Mouse (Mus musculus) T-helper 1 cell (primary cell): ENCODE measurements at regions not wholly inside any gene's neighbourhood (a gene's known extent, or its start where the extent isn't known, plus 50 kb on each side); places are given as distances from the start of the nearest gene placed in this dataset.

Source experiments
- in situ Hi-C: fragments of 300-600 bp; cut with MboI, MseI; formaldehyde crosslinking; loops from one replicate; pipeline ENCODE4 v1.15.1; 2025; ENCODE audit warnings: high pct_unique_total_duplicates

DNA sequence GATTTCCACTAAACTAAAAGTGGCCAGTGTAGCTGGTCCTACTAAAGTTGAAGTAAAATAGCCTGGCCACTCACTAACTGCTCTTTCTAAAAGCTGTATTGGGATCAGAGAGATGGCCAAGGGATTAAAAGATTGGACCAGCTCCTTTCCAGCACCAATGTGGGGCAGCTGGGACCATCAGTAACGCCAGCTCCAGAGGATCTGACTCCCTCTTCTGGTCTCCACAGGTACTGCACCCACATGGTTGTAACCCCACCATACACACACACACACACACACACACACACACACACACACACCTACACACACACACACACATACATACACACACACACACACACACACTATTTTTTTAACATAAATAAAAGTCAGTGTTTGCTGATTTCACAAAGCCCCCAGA, 122.1 kb upstream of the Topaz1 start:
- in situ Hi-C loops: no loop called here

- in situ Hi-C loops: no loop called here
These were observed 120.8 kb upstream of the Topaz1 start for GRCm38 (mm10) chr9:122626346-122626745.

DNA sequence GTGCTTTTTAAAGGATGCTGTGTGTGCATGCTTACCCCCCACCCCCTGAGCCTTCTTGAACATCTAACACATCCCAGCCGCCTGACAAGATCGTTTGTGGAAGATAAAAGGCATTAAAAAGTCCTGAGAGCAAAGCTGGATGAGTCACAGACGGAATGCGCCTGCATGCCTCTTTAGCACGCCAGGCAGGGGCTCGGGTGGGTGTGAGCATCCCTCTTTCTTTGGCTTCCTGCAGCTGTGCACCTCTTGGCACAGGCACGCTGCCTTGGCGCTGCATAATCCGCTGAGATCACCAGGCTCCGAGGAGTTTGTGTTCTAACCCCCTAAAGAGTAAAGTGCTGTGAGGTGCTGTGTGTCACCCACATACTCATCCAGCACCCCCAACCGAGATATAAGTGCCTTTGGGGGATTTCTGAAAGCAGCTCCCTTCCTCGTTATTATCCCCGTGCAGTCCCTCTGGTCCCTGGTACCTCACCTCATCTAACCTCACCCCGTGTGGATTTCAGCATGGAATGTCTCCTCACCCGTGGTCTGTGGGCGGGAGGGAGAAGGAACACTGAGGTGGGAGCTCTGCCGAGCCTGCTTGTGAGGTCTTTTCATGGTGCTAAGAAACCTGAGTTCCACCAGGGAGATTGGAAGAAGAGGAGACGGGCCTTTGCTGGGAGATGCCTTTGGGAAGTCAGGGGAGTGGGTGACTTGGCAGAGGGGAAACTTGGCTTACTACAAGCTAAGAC, 117.8 kb upstream of the Topaz1 start:
- in situ Hi-C loops: no loop called here

DNA sequence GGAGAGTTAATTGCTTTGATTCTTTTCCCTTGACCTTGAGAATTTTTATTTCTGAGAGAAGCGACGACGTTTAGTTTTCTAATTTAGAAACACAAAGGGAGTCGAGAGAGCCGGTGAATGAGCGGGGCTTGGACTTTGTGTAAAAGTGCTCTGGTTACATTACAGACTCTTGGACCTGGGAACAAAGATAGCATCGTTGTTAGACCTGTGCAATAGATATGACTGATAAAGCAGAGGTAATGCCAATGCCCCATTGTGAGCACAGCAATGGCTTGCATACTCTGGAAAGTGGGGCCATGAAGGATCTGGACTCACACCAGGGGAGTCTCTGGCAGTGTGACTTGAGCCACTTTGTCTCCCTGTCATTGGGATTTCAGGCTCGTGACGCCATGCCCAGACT, 115.4 kb upstream of the Topaz1 start:
- in situ Hi-C loops: loop anchor here (5.0 kb wide), 1 partner anchor 91 kb away; no protein-coding TSS in a partner anchor

DNA sequence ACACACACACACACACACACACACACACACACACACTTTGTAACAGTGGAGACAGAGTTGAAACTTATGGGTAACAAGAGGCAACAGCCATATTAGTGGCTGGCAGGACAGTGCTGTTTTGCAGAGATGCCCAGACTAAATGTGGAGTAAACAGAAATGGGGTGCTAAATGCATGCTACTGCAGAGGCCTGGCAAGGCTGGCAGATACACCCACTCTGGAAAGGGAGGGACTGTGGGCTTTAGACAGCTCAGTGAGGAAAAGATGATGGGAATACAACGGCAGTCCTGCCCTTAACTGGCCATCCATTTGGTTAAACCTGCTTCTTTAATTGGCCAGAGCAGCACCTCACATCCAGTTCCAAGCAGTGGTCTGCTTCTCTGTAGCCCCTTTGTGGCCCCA, 113.7 kb upstream of the Topaz1 start:
- in situ Hi-C loops: loop anchor here (5.0 kb wide), 1 partner anchor 89 kb away; no protein-coding TSS in a partner anchor

GRCm38 (mm10) chr9:122635138-122635964, 111.8 kb upstream of the Topaz1 start:
- in situ Hi-C loops: no loop called here

- in situ Hi-C loops: no loop called here
These were observed 109.6 kb upstream of the Topaz1 start for GRCm38 (mm10) chr9:122637591-122637990.

DNA sequence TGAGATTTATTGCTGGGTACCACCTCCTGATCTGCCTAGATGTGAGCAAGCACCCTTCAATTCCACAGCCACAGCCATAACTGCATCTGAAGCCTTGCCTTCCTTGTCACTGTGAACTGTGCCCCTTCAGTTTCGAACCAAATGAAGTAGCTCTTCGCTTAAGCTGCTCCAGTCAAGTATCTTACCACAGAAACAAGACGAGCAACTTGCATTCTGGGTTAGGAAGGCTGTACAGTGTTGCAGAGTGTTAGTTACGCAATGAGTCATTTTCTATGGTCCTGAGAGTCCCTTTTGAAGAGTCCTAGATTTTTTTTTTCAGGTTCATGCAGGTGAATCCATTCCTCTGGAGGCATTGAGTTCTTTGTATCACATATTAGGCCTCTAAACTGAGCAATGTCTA, 107.9 kb upstream of the Topaz1 start:
- in situ Hi-C loops: no loop called here

DNA sequence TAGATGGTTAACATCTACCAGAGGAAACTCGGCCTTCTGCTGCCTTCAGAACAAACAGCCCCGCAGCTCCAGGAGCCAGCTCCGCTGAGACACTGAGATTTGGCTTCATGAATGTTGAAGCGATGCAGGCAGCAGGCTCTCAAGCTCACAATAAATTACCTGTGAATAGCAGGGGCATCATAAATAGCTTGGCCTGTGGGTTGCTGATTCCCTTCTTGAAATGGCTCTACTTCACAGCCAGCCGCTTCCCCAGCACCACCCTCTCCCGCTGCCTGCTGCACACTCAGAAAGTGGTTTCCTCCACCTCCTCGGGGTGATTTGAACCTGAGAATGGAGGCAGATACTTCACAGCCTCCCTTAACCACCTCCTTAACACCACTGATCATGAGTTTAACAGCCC, 104.2 kb upstream of the Topaz1 start:
- in situ Hi-C loops: no loop called here

- in situ Hi-C loops: no loop called here
These were observed 101.6 kb upstream of the Topaz1 start for GRCm38 (mm10) chr9:122645569-122645968.

GRCm38 (mm10) chr9:122650862-122651261, 96.3 kb upstream of the Topaz1 start:
- in situ Hi-C loops: no loop called here

DNA sequence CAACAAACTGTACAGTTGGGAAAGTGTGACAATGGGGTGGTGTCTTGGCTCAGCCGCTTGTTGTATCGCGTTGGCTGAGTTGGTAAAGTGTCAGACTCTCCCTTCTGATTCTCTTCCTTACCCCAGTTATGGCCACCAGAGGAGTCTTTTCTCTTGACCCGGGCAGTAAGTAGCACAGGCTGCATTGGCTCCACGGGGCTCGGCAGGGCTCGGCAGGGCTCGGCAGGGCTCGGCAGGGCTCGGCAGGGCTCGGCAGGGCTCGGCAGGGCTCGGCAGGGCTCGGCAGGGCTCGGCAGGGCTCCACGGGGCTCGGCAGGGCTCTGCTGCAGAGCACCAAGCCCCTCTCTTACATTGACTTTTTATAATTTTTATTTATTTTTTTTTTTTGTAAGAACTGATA, 91.6 kb upstream of the Topaz1 start:
- in situ Hi-C loops: no loop called here

DNA sequence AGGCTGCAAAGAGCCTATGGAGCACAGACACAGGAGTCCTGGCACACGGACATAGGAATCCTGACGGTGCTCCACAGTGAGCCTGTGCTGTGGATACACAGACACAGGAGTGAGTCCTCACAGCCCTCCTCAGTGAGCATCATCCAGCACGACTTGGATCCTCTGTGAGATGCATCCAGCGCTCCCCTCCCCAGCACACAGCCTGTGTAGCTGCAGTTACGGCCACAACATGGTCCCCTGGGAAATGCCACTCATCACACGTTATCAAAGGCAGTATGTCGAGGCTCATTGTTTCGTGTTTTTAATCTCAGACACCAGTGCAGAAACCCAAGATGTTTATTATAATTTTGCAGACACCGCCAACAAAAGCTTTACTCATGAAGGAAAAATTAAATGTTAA, 87.1 kb upstream of the Topaz1 start:
- in situ Hi-C loops: no loop called here

- in situ Hi-C loops: no loop called here
These were observed 80.0 kb upstream of the Topaz1 start for GRCm38 (mm10) chr9:122666978-122667645.

DNA sequence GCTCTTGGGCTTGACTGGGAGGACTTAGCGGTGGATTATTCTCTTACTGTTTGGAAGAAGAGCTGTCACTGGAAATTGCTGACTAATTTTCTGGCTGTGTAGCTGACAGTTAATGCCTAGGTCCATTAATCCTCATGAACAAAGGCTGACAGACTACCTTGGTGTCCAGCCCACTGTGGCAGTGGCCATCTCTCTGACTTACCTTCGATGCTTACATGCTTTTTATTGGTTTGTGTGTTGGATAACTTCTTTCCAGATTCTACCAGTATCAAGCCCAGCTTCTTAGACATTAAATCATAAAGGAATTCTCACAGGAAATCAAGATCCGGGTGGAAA, 79.5 kb upstream of the Topaz1 start:
- in situ Hi-C loops: no loop called here

DNA sequence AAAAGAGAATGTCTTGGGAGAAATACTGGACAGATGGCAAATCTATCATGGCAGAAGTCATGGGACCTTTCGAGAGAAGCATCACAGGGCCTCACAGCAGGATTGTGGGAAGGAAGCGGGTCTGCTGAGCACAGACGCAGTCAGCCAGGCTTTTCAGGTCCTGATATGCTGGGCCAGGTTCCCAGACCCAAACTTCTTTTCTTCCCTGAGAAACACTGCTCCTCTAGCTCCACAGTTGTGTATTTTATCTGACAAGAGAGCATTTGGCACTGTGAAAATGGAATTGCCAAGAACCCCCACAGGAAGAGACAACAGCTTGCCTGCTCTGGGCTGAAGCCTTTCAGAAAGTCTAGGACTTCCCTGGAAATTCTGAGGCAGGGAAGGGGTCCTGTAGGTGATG, 73.4 kb upstream of the Topaz1 start:
- in situ Hi-C loops: no loop called here

DNA sequence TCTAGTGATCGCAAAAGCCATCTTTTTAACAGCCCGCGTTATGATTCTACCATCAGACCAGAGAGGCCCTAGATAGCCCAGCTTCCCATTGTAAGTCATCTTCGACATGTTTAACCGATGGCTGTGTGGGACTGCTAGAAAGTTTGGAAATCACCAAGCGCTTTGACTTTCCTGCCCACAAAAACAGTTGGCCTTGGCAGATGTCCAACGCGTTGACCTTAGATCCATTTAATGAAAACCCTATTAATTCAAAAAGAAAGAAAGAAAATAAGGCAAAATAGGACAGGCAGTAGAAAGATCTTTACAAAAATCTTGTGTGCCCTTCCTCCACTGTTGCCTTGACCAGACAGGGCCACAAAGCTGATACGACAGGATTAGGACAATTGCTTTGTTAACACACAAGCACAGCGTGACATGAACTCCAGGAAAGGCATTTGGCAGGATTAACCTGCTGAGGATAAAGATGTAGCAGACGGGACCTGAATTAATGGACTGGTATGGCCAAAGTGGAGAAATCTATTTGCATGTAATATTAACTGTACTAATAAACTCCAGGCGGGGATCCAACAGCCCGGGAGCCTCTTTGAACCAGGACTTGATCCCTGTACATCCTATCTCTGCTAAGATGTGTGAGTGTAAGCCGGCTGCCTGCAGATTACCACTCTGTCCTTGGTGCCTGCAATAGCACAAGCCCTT, 69.0 kb upstream of the Topaz1 start:
- in situ Hi-C loops: loop anchor here (25.0 kb wide), 1 partner anchor 891 kb away; the partner anchor contains the start of genes Hhatl and Klhl40

- in situ Hi-C loops: loop anchor here (25.0 kb wide), 1 partner anchor 900 kb away; the partner anchor contains the start of genes Hhatl and Klhl40
These were observed 60.0 kb upstream of the Topaz1 start for GRCm38 (mm10) chr9:122687170-122687569.

DNA sequence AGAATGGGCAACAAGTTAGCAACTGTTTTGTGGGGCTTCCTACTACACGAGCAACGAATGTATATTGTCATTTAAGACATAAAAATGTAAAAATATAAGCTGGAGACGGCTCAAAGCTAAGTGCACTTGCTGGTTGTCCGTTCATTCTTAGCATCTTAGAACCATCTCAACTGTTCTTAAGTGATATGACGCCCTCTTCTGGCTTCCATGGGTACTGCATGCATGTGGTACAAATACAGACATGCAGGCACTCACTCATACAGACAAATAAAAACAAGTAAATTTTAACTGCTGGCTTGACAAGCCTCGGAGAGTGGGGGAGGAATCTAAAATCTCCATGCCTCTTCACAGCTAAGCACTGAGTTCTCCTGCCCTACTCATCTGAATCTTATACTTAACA, 55.3 kb upstream of the Topaz1 start:
- in situ Hi-C loops: loop anchor here (25.0 kb wide), 1 partner anchor 905 kb away; the partner anchor contains the start of genes Hhatl and Klhl40

GRCm38 (mm10) chr9:122695724-122696123, 51.4 kb upstream of the Topaz1 start:
- in situ Hi-C loops: loop anchor here (25.0 kb wide), 1 partner anchor 908 kb away; the partner anchor contains the start of genes Hhatl and Klhl40
